ENCODE assay signal across 8 mouse cellular contexts in genomic region chr10:30600094-30600534, GRCm38 (mm10). TPM values are rescaled to one million over a fixed set of nuclear protein-coding genes. Genes with fewer than 3 reads are reported as not detected.
A peak's percentile ranks its signal among the peaks of the same experiment; 100 is the strongest.
DNase-seq lines count a peak whose midpoint lies in the region; ATAC-seq and TF ChIP-seq lines count a peak whose summit lies in the region.

No protein-coding gene starts in this region.

- peaks cover 13% of the 10 kb centered on the region for H3K4me1 ChIP-seq in heart, embryonic 15.5 days (replicated peaks)
- H3K4me1 ChIP-seq in ES-E14 (ENCODE audit: control insufficient read depth in 2 of 2, insufficient read depth in 2 of 2, low read length in 2 of 2, poor library complexity in 1 of 2): peaks cover 0 to 2% of the 10 kb centered on the region in 2 experiments; a peak in 1 of 4 replicates
- H3K4me1 ChIP-seq in forebrain, embryonic 10.5 days: peaks cover 21% of the 10 kb centered on the region
- peaks cover 27% of the 10 kb centered on the region for H3K4me1 ChIP-seq in liver, embryonic 12.5 days
- H3K4me1 ChIP-seq in stomach, embryonic 15.5 days: peaks cover 7% of the 10 kb centered on the region; the same call in 1 of the 2 replicates

- in situ Hi-C loops in ES-E14 (cut with MboI; ENCODE audit: low sequenced_read_pairs in 2 of 2, unreplicated experiment in 2 of 2): loop anchor here in 1 of 2 experiments (25.0 kb wide), 1 partner anchor 712 kb away; the partner anchor contains the start of gene Hddc2

- H3K27me3 ChIP-seq in heart, embryonic 15.5 days: no peaks in the 10 kb centered on the region
- no peaks in the 10 kb centered on the region for H3K27me3 ChIP-seq in forebrain, embryonic 10.5 days (ENCODE audit: poor library complexity, severe bottlenecking)
- H3K27me3 ChIP-seq in liver, embryonic 12.5 days (replicated peaks): no peaks in the 10 kb centered on the region
- H3K27me3 ChIP-seq in stomach, embryonic 15.5 days (replicated peaks): no peaks in the 10 kb centered on the region

- WGBS in heart, embryonic 15.5 days: 2% methylated on average over 24 of the region's 27 CpGs
- under 1% methylated on average over 19 of the region's 27 CpGs for WGBS in forebrain, embryonic 10.5 days
- 1% methylated on average over 21 of the region's 27 CpGs for whole genome bisulfite sequencing in liver, embryonic 12.5 days (ENCODE audit: insufficient replicate concordance)
- 0% methylated on average over 27 of the region's 27 CpGs for WGBS in stomach, embryonic 15.5 days

- DNase-seq in heart, postnatal 36 days: no peak
- peak; percentile 40 for DNase-seq in ES-E14 (ENCODE audit: low read depth, low spot score)
- no peak for DNase-seq in forebrain, embryonic 10.5 days (ENCODE audit: extremely low spot score, low spot score)
- DNase-seq in left cerebral cortex, adult 8-10 months (ENCODE audit: low spot score in 2 of 2): no peak
- DNase-seq in cerebellum, postnatal 36 days: no peak

- peak; percentile 71 for ATAC-seq in heart, embryonic 15.5 days (replicated peaks; ENCODE audit: insufficient number of reproducible peaks, insufficient read depth, low FRiP score, low read depth)
- peak; percentile 82 for ATAC-seq in liver, embryonic 12.5 days
- peak; percentile 81; the same call in 1 of the 2 replicates for ATAC-seq in stomach, embryonic 15.5 days (ENCODE audit: insufficient read depth, low FRiP score, low read depth)

- no peaks in the 10 kb centered on the region for H3K9me3 ChIP-seq in heart, embryonic 15.5 days (replicated peaks)
- H3K9me3 ChIP-seq in ES-E14 (ENCODE audit: control insufficient read depth, insufficient read depth, low read depth, low read length): no peaks in the 10 kb centered on the region
- no peaks in the 10 kb centered on the region for H3K9me3 ChIP-seq in forebrain, embryonic 10.5 days
- no peaks in the 10 kb centered on the region for H3K9me3 ChIP-seq in liver, embryonic 12.5 days (replicated peaks)
- H3K9me3 ChIP-seq in stomach, embryonic 15.5 days: no peaks in the 10 kb centered on the region

- H3K9ac ChIP-seq in heart, embryonic 15.5 days: peak overlapping the region; percentile 82
- peak overlapping the region; percentile 91 for H3K9ac ChIP-seq in ES-E14 (ENCODE audit: insufficient read depth, low read depth, low read length, poor library complexity, severe bottlenecking)
- peak overlapping the region; percentile 87 for H3K9ac ChIP-seq in liver, embryonic 12.5 days
- peak overlapping the region; percentile 55 for H3K9ac ChIP-seq in stomach, embryonic 15.5 days

- intact Hi-C loops in heart, postnatal 36 days (cut with DNase I): loop anchor here (1.0 to 5.0 kb wide), 4 partner anchors 18 to 712 kb away; partner anchors contain the start of gene Hddc2

- H3K36me3 ChIP-seq in heart, embryonic 15.5 days: peaks cover 17% of the 10 kb centered on the region
- H3K36me3 ChIP-seq in ES-E14 (ENCODE audit: control insufficient read depth, insufficient read depth, low read length, poor library complexity, severe bottlenecking): peaks cover 10% of the 10 kb centered on the region
- H3K36me3 ChIP-seq in forebrain, embryonic 10.5 days (replicated peaks): peaks cover 29% of the 10 kb centered on the region
- H3K36me3 ChIP-seq in liver, embryonic 12.5 days: peaks cover 26% of the 10 kb centered on the region
- peaks cover under 1% of the 10 kb centered on the region; the same call in 1 of the 2 replicates for H3K36me3 ChIP-seq in stomach, embryonic 15.5 days

- H3K4me3 ChIP-seq in heart, embryonic 15.5 days: peak overlapping the region; percentile 81
- H3K4me3 ChIP-seq in ES-E14 (ENCODE audit: insufficient read depth in 1 of 2, low read depth in 1 of 2, low read length in 2 of 2, poor library complexity in 1 of 2, severe bottlenecking in 1 of 2): peak overlapping the region; percentile 86 to 99
- peak overlapping the region; percentile 84 for H3K4me3 ChIP-seq in forebrain, embryonic 10.5 days
- peak overlapping the region; percentile 84 for H3K4me3 ChIP-seq in liver, embryonic 12.5 days
- peak overlapping the region; percentile 80 for H3K4me3 ChIP-seq in stomach, embryonic 15.5 days (replicated peaks)

- H3K27ac ChIP-seq in heart, embryonic 15.5 days: peak overlapping the region; percentile 85
- H3K27ac ChIP-seq in ES-E14 (ENCODE audit: insufficient read depth, low read depth, low read length, poor library complexity, severe bottlenecking): peak overlapping the region; percentile 74; the same call in 1 of the 2 replicates
- H3K27ac ChIP-seq in forebrain, embryonic 10.5 days: peak overlapping the region; percentile 97
- peak overlapping the region; percentile 87 for H3K27ac ChIP-seq in liver, embryonic 12.5 days
- peak overlapping the region; percentile 76 for H3K27ac ChIP-seq in stomach, embryonic 15.5 days

- H3K4me2 ChIP-seq in heart, embryonic 15.5 days: peak overlapping the region; percentile 68
- H3K4me2 ChIP-seq in liver, embryonic 12.5 days: peak overlapping the region; percentile 73
- peak overlapping the region; percentile 62 for H3K4me2 ChIP-seq in stomach, embryonic 15.5 days

TF ChIP-seq in ES-E14, 5 proteins besides CTCF, POLR2A, EP300 and RAD21:
- TF ChIP-seq HCFC1 (IDR thresholded peaks at IDR 0.05; ENCODE audit: borderline replicate concordance, insufficient read depth, low read length): no peak; the same call in 1 of the 2 replicates
- TF ChIP-seq MAFK (IDR thresholded peaks at IDR 0.05; ENCODE audit: insufficient read depth, low read depth, low read length): no peak
- TF ChIP-seq ZNF384 (IDR thresholded peaks at IDR 0.05; ENCODE audit: low read depth, low read length): no peak
- TF ChIP-seq ZC3H11A (IDR thresholded peaks at IDR 0.05; ENCODE audit: borderline replicate concordance, low read depth, low read length): no peak
- TF ChIP-seq CHD2 (IDR thresholded peaks at IDR 0.05; ENCODE audit: low read depth, low read length): no peak
TF ChIP-seq in ES-E14: peak in this region for 0.

RNA-seq across cellular contexts. Expression of gene Trmt11, which starts 0.4 kb away (rescaled TPM):
- polyA plus RNA-seq in heart, embryonic 15.5 days (2015; fragmentation: Nextera tagmentation; extraction: Ambion mirVana): 12.6 and 16.1 TPM in 2 replicates
- 1 to 10 TPM; 6.1 to 6.4 TPM for total RNA-seq in heart, postnatal 36 days (2021)
- total RNA-seq in ES-E14 (2012; rRNA removed): 17.3 and 21.9 TPM in 2 replicates
- polyA plus RNA-seq in forebrain, embryonic 10.5 days (2016; fragmentation: Nextera tagmentation; extraction: Ambion mirVana): 36.3 and 38.2 TPM in 2 replicates
- 25.3 and 27.9 TPM in 2 replicates for polyA plus RNA-seq in liver, embryonic 12.5 days (2016; fragmentation: Nextera tagmentation; extraction: Ambion mirVana)
- polyA plus RNA-seq in stomach, embryonic 15.5 days (2015; fragmentation: Nextera tagmentation; extraction: Ambion mirVana): 24.7 and 28.7 TPM in 2 replicates
- 10 to 100 TPM in 2 of 4 experiments, 1 to 10 TPM in 2; 8.0 to 12.6 (median 10.3) TPM for total RNA-seq in left cerebral cortex, adult 8-10 months (2022)

RNA-seq across cellular contexts. Expression of gene Hint3, which starts 29.3 kb away (rescaled TPM):
- 27.4 and 40.5 TPM in 2 replicates for polyA plus RNA-seq in heart, embryonic 15.5 days (2015; fragmentation: Nextera tagmentation; extraction: Ambion mirVana)
- total RNA-seq in heart, postnatal 36 days (2021): 10 to 100 TPM; 79.6 to 89.7 TPM
- total RNA-seq in ES-E14 (2012; rRNA removed): 14.6 and 15.0 TPM in 2 replicates
- 12.2 and 15.6 TPM in 2 replicates for polyA plus RNA-seq in forebrain, embryonic 10.5 days (2016; fragmentation: Nextera tagmentation; extraction: Ambion mirVana)
- 14.0 and 18.1 TPM in 2 replicates for polyA plus RNA-seq in liver, embryonic 12.5 days (2016; fragmentation: Nextera tagmentation; extraction: Ambion mirVana)
- polyA plus RNA-seq in stomach, embryonic 15.5 days (2015; fragmentation: Nextera tagmentation; extraction: Ambion mirVana): 31.2 TPM in 2 replicates
- total RNA-seq in left cerebral cortex, adult 8-10 months (2022): 10 to 100 TPM; 43.0 to 48.8 (median 45.5) TPM
